Mouse (Mus musculus): ENCODE data around the gene Gm10718. TPM values are rescaled to one million over a fixed set of nuclear protein-coding genes. Genes with fewer than 3 reads are reported as not detected.
"Not testable (repeated sequence)": the region's sequence is repeated elsewhere in the genome, so short reads cannot be mapped to it uniquely, and the experiment has no call there.

Gm10718 gene
- polyA plus RNA-seq, 1 experiment from 2014 or later: 0.46 TPM

DNA sequence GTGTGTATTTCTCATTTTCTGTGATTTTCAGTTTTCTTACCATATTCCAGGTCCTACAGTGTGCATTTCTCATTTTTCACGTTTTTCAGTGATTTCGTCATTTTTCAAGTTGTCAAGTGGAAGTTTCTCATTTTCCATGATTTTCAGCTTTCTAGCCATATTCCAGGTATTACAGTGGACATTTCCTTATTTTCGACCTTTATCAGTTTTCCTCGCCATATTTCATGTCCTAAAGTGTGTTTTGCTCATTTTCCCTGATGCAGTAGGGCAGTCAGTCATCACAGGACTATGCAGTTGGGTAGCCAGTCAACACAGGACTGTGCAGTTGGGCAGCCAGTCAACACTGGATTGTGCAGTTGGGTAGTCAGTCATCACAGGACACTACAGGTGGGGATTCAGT, 14.8 kb downstream of the Gm10718 start:
- not testable (repeated sequence) for ATAC-seq; H3K9me3 ChIP-seq (ENCODE audit: control insufficient read depth, low read length); H3K4me3 ChIP-seq (ENCODE audit: low read length); H3K27ac ChIP-seq (ENCODE audit: low read length); H3K9ac ChIP-seq (ENCODE audit: low read depth, low read length); H3K27me3 ChIP-seq (replicated peaks; ENCODE audit: control insufficient read depth, insufficient read depth, low read length); H3K36me3 ChIP-seq (ENCODE audit: control insufficient read depth, insufficient read depth, low read length); H3K4me1 ChIP-seq (ENCODE audit: control insufficient read depth, insufficient read depth, low read length); H3K4me2 ChIP-seq (ENCODE audit: low read depth, low read length)
- 66% methylated on average over 4 of the region's 4 CpGs for WGBS

Small RNA genes within 50 kb of the gene (microRNA-seq; reads per million reads assigned to microRNA genes)
- gene Mir101c: not detected

Other genes with a start within 250 kb of the Gm10718 start
- not detected in 2 replicates for gene Gm10722, start 22.6 kb upstream of the Gm10718 start, polyA plus RNA-seq (2015; fragmentation: Nextera tagmentation; extraction: Ambion mirVana)
- not detected in 2 replicates for gene Gm11168, start 20.2 kb upstream of the Gm10718 start, polyA plus RNA-seq (2015; fragmentation: Nextera tagmentation; extraction: Ambion mirVana)
- gene Gm10721, start 10.4 kb upstream of the Gm10718 start, polyA plus RNA-seq (2015; fragmentation: Nextera tagmentation; extraction: Ambion mirVana): not detected in 2 replicates
- not detected in 2 replicates for gene Gm10720, start 7.9 kb upstream of the Gm10718 start, polyA plus RNA-seq (2015; fragmentation: Nextera tagmentation; extraction: Ambion mirVana)
- gene Gm10719, start 6.1 kb upstream of the Gm10718 start, polyA plus RNA-seq (2015; fragmentation: Nextera tagmentation; extraction: Ambion mirVana): not detected in 2 replicates
- gene Gm10717, start 1.9 kb downstream of the Gm10718 start, polyA plus RNA-seq (2015; fragmentation: Nextera tagmentation; extraction: Ambion mirVana): not detected in 2 replicates
- gene Gm17535, start 11.1 kb downstream of the Gm10718 start, polyA plus RNA-seq (2015; fragmentation: Nextera tagmentation; extraction: Ambion mirVana): not detected in 2 replicates
- not detected in 2 replicates for gene Gm10715, start 13.3 kb downstream of the Gm10718 start, polyA plus RNA-seq (2015; fragmentation: Nextera tagmentation; extraction: Ambion mirVana)

All from intestine, embryonic 16.5 days (tissue).